Mouse (Mus musculus) leukemia stem cell, adult 10-12 weeks (primary cell): ENCODE data around the gene Trim14. TPM values are rescaled to one million over a fixed set of nuclear protein-coding genes. Genes with fewer than 3 reads are reported as not detected.

Source experiments
- polyA plus RNA-seq: library from polyadenylated mRNA; stranded (reverse); fragments of >175 nt; gene quantifications from 2 replicates; pipeline ENCODE4 v1.2.3, GENCODE M21; 2012; ENCODE audit warnings: low replicate concordance

Gene Trim14
- polyA plus RNA-seq = 8.1 and 14.6 TPM in 2 replicates

DNA sequence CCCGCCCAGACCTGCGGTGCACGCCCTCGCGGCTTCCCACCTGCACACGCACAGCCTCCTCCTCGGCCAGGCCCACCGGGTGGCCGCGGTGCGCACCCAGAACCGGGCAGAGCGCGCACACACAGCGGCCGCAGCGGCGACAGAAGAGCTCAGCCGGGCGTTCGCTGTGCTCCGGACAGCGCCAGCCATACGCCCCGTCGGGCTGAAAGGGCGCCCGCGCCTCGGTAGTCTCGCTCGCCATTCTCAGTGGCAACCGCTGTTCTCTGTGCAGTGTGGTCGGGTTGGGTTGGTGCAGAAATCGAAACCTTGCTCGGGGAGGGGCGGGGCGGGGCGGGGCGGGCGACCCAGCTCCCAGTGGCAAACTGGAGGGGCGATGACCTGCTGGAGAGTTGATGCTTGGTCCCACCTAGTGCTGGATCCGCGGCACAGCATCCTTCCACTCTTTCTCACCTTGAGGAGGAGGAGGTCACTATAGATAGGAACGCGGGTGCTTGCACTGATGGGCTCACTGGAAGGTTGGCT, at the start of gene Trim14:
TSS of gene Trim14 (minus strand) at position 302 of the 522 bp plus-strand sequence.

DNA sequence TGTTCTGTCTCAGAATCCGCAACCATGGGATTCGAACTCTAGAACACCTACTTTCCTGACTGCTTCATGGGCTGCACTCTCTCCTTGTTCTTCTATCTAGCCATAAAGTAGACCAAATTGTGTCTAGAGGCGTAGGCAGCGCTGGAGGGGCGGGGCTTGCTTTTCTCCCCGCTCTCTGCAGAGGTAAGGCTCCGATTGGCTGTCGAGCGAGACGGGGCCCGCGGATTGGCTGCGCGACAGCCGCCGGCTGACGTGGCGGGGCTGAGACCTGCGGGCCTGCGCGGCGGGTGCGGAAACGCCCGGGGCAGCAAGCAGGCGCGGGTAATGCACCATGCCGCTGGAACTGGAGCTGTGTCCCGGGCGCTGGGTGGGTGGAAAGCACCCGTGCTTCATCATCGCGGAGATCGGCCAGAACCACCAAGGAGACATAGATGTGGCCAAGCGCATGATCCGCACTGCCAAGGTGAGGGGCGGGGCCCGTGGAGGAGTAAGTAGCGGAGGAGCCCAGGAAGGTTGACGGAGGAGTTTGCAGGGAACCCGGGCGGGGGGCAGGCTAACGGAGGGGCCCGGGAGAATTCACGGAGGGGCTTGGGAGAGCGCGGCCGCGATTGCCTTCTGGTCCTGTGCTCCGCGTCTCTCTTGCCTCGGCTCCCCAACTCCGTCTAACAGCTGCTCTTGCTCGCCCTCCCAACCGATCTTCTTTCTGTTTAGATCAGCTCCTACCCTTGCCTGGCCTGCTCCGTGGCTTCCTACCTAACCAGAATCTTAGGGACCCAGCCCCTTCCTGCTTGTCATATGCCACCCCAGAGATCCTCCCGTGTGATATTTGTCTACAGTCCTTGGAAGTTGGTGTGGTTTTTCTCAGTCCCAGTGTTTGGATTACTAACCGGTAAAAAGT, 46.7 kb downstream of the Trim14 start, which contains the start of gene Nans:
TSS of gene Nans (plus strand) at position 221 of the 898 bp plus-strand sequence.

GRCm38 (mm10) chr4:46450519-46451131, 85.3 kb downstream of the Trim14 start, which contains the start of gene Anp32b:
TSS of gene Anp32b (plus strand) at chr4:46450902.

Other genes starting within 250 kb of the Trim14 start
- gene Foxe1, start 192.5 kb downstream of the Trim14 start, polyA plus RNA-seq = not detected in 2 replicates
- 5.4 and 5.6 TPM in 2 replicates for gene Trmo, start 146.7 kb downstream of the Trim14 start, polyA plus RNA-seq
- gene Hemgn, start 122.6 kb downstream of the Trim14 start, polyA plus RNA-seq = 24.6 and 38.0 TPM in 2 replicates
- 1,030 and 2,061 TPM in 2 replicates for gene Anp32b, start 85.2 kb downstream of the Trim14 start, polyA plus RNA-seq
- 31.8 and 43.5 TPM in 2 replicates for gene Nans, start 46.9 kb downstream of the Trim14 start, polyA plus RNA-seq
- 2.6 and 4.5 TPM in 2 replicates for gene Coro2a, start 66.1 kb upstream of the Trim14 start, polyA plus RNA-seq
- 0.30 and 0.50 TPM in 2 replicates for gene Tbc1d2, start 114.1 kb upstream of the Trim14 start, polyA plus RNA-seq